Mouse (Mus musculus) thymus, adult 2 months (tissue): Measurements from ENCODE around the gene Stk24.

Experiments
- CTCF ChIP-seq: fragments of 200-500 bp; IDR thresholded peaks from 2 replicates; pipeline ENCODE4 v1.5.1; 2012; ENCODE audit warnings: mild to moderate bottlenecking, control low read depth, low read length, moderate library complexity, borderline replicate concordance; ENCODE audit not compliant: control insufficient read depth, poor library complexity, insufficient read depth; ENCODE audit errors: extremely low read depth
- POLR2A ChIP-seq: fragments of 200-500 bp; IDR thresholded peaks from 2 replicates; pipeline ENCODE4 v1.6.1; 2012; ENCODE audit warnings: mild to moderate bottlenecking, low read length, control low read depth, moderate library complexity; ENCODE audit not compliant: control insufficient read depth, poor library complexity, insufficient read depth; ENCODE audit errors: extremely low read depth

GRCm38 (mm10) chr14:121247287-121247686 is 132.5 kb downstream of the Stk24 start:
- no peak for TF ChIP-seq POLR2A
- no peak for TF ChIP-seq CTCF
